Mouse (Mus musculus) heart, embryonic 10.5 days (tissue): ENCODE measurements around the gene Mettl6. TPM values are rescaled to one million over a fixed set of nuclear protein-coding genes. Genes with fewer than 3 reads are reported as not detected.

Experiments used
- DNase-seq: peaks from one replicate; pipeline ENCODE4 v3.0.0-alpha.2; 2017; ENCODE audit warnings: low spot score
- H3K27ac ChIP-seq: fragments of 300-500 bp; sonication (generic); 2 replicates; pipeline ENCODE4 v1.5.1; 2016; ENCODE audit warnings: mild to moderate bottlenecking
- H3K27me3 ChIP-seq: fragments of 300-500 bp; sonication (generic); 2 replicates; pipeline ENCODE4 v1.6.1; 2016; ENCODE audit warnings: mild to moderate bottlenecking; ENCODE audit not compliant: poor library complexity, insufficient read depth, severe bottlenecking
- H3K36me3 ChIP-seq: fragments of 300-500 bp; sonication (generic); 2 replicates; pipeline ENCODE4 v1.6.1; 2016; ENCODE audit warnings: mild to moderate bottlenecking, moderate library complexity
- H3K4me1 ChIP-seq: fragments of 300-500 bp; sonication (generic); 2 replicates; pipeline ENCODE4 v1.6.1; 2016; ENCODE audit warnings: mild to moderate bottlenecking
- H3K4me3 ChIP-seq: fragments of 300-500 bp; sonication (generic); 2 replicates; pipeline ENCODE4 v1.5.1; 2016; ENCODE audit warnings: mild to moderate bottlenecking, moderate library complexity
- H3K9me3 ChIP-seq: fragments of 300-500 bp; sonication (generic); 2 replicates; pipeline ENCODE4 v1.6.1; 2016; ENCODE audit warnings: mild to moderate bottlenecking, moderate library complexity
- WGBS: fragments of 180-500 bp; shearing (Covaris S2); methylation state at CpG from one replicate; pipeline ENCODE4 v1.1.7; 2016; 5-methylcytosine and 5-hydroxymethylcytosine counted together
- polyA plus RNA-seq: library from polyadenylated mRNA; unstranded; fragments of >200 nt; fragmentation: Nextera tagmentation; extraction: Ambion mirVana; gene quantifications from 2 replicates; pipeline ENCODE4 v1.2.1, GENCODE M21; 2016

Mettl6 gene
- polyA plus RNA-seq, 1 experiment from 2014 or later, result 64.4 TPM

GRCm38 (mm10) chr14:31506456-31506855 lies 11.6 kb upstream of the Mettl6 start:
- Histone ChIP-seq H3K27me3 (no peaks in the 10 kb centered on the region), H3K4me3 (no peak overlapping the region), H3K36me3 (peaks cover 83% of the 10 kb centered on the region), H3K4me1 (no peaks in the 10 kb centered on the region), H3K9me3 (no peaks in the 10 kb centered on the region), H3K27ac (no peak overlapping the region)
- WGBS, result 95% methylated on average over 6 of the region's 6 CpGs
- no peak for DNase-seq

DNA sequence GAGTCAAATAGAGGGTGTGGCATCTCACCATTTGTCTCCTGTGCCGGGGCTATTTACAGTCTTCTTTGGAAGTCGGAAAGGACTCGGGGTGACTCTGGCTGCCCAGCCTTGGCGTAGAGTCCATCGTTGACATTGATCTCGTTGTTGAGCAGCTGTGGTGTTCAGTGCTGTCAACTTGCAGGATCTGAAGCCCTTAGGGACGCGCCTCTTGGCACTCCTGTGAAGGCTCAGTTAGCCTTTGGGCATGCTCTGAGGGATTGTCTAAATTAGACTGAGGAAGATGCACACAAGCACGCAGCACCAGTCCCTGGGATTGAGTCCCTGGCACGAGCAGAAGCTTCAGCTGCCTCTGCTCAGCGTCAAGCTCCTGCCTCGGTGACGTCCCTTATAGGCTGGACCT lies 8.6 kb upstream of the Mettl6 start:
- H3K36me3 ChIP-seq, result peaks cover 99% of the 10 kb centered on the region
- H3K4me3 ChIP-seq, result no peak overlapping the region
- H3K27me3 ChIP-seq, result no peaks in the 10 kb centered on the region
- DNase-seq, result no peak
- no peaks in the 10 kb centered on the region for H3K9me3 ChIP-seq
- no peaks in the 10 kb centered on the region for H3K4me1 ChIP-seq
- WGBS, result 88% methylated on average over 13 of the region's 13 CpGs
- no peak overlapping the region for H3K27ac ChIP-seq

- Histone ChIP-seq H3K27ac (no peak overlapping the region), H3K36me3 (peaks cover 67% of the 10 kb centered on the region), H3K4me1 (peaks cover 18% of the 10 kb centered on the region), H3K4me3 (no peak overlapping the region), H3K9me3 (no peaks in the 10 kb centered on the region), H3K27me3 (no peaks in the 10 kb centered on the region)
- 83% methylated on average over 1 of the region's 1 CpGs for WGBS
- no peak for DNase-seq
Observed at GRCm38 (mm10) chr14:31499526-31499925, 4.7 kb upstream of the Mettl6 start.

- Histone ChIP-seq H3K36me3 (peaks cover 54% of the 10 kb centered on the region), H3K27ac (peak overlapping the region; percentile 94; the same call in 1 of the 2 replicates), H3K4me3 (peak overlapping the region; percentile 73), H3K27me3 (no peaks in the 10 kb centered on the region), H3K9me3 (no peaks in the 10 kb centered on the region), H3K4me1 (peaks cover 27% of the 10 kb centered on the region)
- peak; percentile 84 for DNase-seq
- 54% methylated on average over 7 of the region's 7 CpGs for WGBS
Observed at GRCm38 (mm10) chr14:31496241-31496646, 1.4 kb upstream of the Mettl6 start.

DNA sequence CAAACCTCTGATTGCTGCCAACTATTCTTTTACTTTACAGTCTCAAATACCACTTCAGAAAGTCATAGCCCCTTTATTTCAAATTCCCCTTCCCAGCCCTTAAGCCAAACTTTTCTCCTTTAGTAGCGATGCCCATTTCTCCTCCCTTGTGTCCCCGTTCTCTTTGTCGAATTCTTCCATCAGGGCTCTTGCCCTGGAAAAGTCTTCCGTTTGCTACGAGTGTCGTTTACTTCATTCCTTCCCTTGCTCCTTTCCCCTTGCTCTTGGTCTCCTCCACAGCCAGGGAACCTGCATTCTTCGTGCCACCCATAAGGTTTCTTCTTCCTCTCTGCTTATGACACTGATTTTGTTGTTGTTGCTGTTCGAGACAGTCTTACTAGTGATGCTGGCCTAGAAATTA lies 698 bp upstream of the Mettl6 start:
- Histone ChIP-seq H3K36me3 (peaks cover 53% of the 10 kb centered on the region), H3K4me3 (peak overlapping the region; percentile 73), H3K27ac (peak overlapping the region; percentile 94), H3K27me3 (no peaks in the 10 kb centered on the region), H3K4me1 (peaks cover 27% of the 10 kb centered on the region), H3K9me3 (no peaks in the 10 kb centered on the region)
- no peak for DNase-seq
- 5% methylated on average over 8 of the region's 8 CpGs for WGBS

DNA sequence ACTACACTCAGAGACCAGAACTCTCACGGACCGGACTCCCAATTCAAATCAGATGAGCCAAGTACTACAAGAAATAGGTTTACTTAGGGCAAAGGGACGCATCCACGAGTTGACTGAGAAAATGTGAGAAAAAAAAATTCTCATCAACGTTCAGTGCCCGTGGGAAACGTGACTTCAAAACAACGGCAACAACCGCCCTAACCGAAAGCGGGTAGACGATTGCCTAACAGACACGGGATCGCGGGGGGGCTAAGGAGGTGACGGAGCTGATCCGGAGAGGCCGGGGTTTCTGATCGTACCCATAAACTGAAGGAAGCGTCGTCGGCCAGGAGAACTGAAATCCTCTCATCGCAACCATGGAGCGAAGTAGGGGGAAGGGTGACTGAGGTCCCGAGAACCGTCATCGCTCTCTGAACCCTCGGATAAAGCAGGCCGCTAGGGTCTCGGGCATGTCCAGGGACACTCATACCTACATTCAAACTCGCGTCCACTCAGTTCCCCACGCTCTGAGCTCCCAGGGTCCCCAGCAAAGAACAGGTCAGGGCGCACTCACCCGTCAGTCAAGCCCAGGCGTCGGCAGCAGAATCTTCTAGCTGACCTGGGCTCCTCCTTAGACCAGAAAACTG lies 378 bp downstream of the Mettl6 start, which contains the start of gene Eaf1:
Eaf1 (plus strand) TSS at position 51 of the 626 bp plus-strand sequence.
- DNase-seq, result no peak
- WGBS, result 1% methylated on average over 37 of the region's 37 CpGs
- Histone ChIP-seq H3K27me3 (no peaks in the 10 kb centered on the region), H3K9me3 (no peaks in the 10 kb centered on the region), H3K36me3 (peaks cover 51% of the 10 kb centered on the region), H3K27ac (peak within 1 kb of the TSS; percentile 94), H3K4me1 (peaks cover 27% of the 10 kb centered on the region), H3K4me3 (peak within 1 kb of the TSS; percentile 73)

DNA sequence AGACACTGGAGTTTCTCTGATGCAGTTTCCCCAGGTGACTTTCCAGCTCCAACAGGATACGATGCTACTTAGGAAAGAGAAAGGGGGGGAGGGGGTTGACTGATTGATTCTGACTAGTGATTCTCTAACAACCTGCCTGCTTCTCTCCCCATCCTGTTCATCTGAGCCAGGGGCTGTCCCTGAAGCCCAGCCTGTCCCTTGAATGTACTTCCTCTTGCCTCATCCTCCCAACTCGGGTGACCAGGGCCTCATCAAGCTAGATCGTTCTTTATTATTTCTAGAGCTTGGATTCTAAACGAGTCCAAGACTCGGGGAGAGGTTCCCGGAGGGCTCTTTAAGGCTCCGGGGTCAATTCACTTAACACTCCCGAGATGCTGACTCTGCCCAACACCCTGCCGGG lies 939 bp downstream of the Mettl6 start:
- Histone ChIP-seq H3K4me3 (peak overlapping the region; percentile 73), H3K27ac (peak overlapping the region; percentile 94; the same call in 1 of the 2 replicates)
- 39% methylated on average over 9 of the region's 9 CpGs for WGBS

DNA sequence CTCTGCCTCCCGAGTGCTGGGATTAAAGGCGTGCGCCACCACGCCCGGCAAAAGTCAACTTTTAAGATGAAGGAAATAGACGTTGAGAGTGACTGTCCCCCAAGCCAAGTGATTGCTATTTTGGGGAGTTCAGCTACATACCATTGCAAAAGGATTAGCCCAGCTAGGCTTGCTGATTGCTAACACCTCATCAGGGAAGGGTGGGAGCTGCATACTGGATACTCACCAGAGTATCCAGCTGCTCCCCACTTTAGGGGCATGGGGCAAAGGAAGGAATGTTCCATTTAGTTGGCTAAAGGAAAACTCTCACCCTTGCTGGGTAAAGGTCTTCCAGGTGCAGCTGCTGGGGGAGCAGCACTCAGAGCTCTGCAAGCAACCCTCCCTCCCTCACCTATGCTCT lies 6.8 kb downstream of the Mettl6 start:
- Histone ChIP-seq H3K4me3 (no peak overlapping the region), H3K9me3 (no peaks in the 10 kb centered on the region), H3K27ac (no peak overlapping the region), H3K36me3 (peaks cover 93% of the 10 kb centered on the region), H3K27me3 (no peaks in the 10 kb centered on the region), H3K4me1 (no peaks in the 10 kb centered on the region)
- no peak for DNase-seq
- WGBS, result 92% methylated on average over 6 of the region's 6 CpGs

More for the DNA sequence above, 939 bp downstream of the Mettl6 start:
- H3K9me3 ChIP-seq, result no peaks in the 10 kb centered on the region
- no peaks in the 10 kb centered on the region for H3K27me3 ChIP-seq
- H3K36me3 ChIP-seq, result peaks cover 51% of the 10 kb centered on the region
- peaks cover 27% of the 10 kb centered on the region for H3K4me1 ChIP-seq
- no peak for DNase-seq

DNA sequence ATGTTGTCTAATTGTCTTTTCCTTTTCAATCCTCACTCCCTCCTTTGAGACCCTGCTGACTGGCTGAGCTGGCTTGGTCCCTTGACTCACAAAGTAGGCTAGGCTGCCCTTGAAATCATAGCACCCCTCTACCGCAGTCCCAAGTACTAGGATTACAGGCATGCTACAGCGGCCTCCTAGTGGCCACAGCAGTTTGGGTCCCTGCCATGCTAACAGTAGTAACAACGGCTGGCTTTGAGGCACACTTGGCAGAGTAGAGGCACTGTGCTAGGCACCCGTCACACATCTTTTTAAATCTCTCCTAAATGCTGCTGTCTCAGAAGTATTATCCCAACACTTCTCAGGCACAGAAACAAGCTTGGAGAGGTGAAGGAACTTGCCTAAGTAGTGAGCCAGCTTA lies 8.4 kb downstream of the Mettl6 start:
- H3K27ac ChIP-seq, result no peak overlapping the region
- H3K36me3 ChIP-seq, result peaks cover 95% of the 10 kb centered on the region
- H3K9me3 ChIP-seq, result no peaks in the 10 kb centered on the region
- no peak overlapping the region for H3K4me3 ChIP-seq
- H3K27me3 ChIP-seq, result no peaks in the 10 kb centered on the region
- 72% methylated on average over 4 of the region's 4 CpGs for WGBS
- H3K4me1 ChIP-seq, result no peaks in the 10 kb centered on the region
- DNase-seq, result no peak

DNA sequence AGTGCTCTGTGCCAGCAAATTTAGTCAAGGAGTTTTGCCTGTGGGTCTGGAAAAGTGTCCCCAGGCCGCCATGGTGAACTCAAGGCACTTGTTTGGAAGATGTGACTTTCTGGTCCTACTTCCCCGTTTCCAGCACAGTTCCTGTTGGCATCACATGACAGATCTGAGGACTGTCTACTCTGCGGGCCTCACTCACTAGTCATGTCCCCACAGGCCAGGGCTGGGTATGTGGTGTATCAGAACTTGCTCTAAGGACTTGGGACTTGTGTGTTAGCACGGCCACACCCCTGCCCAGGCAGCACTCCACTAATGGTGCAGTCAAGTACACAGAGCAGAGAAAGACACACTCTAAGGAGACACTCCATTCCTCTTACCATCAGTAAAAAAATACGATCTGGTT lies 12.4 kb downstream of the Mettl6 start:
- Histone ChIP-seq H3K4me3 (no peak overlapping the region), H3K9me3 (no peaks in the 10 kb centered on the region), H3K27ac (no peak overlapping the region), H3K27me3 (no peaks in the 10 kb centered on the region), H3K36me3 (peaks cover 89% of the 10 kb centered on the region), H3K4me1 (no peaks in the 10 kb centered on the region)
- DNase-seq, result no peak
- WGBS, result 91% methylated on average over 5 of the region's 5 CpGs

DNA sequence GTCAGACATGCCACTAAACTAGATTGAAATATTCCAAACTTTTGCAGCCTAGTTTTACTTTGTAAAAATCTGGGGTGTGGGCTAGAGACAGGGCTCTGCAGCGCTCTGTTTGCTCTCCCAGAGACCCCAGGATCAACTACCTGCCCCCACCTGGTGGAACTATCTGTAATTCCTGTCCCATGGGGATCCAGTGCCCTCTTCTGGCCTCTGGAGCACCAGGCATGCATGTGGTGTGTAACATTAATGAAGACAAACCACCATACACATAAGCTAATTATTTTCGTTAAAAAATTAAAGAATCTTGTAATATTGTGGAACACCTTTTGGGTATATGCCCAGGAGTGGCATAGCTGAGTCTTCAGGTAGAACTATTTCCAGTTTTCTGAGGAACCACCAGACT lies 21.5 kb downstream of the Mettl6 start:
- Histone ChIP-seq H3K4me3 (no peak overlapping the region), H3K27me3 (no peaks in the 10 kb centered on the region), H3K9me3 (no peaks in the 10 kb centered on the region), H3K36me3 (peaks cover 3% of the 10 kb centered on the region), H3K4me1 (no peaks in the 10 kb centered on the region), H3K27ac (no peak overlapping the region)
- DNase-seq, result no peak
- 81% methylated on average over 2 of the region's 2 CpGs for WGBS

GRCm38 (mm10) chr14:31472451-31473061 lies 22.3 kb downstream of the Mettl6 start:
- Histone ChIP-seq H3K27me3 (no peaks in the 10 kb centered on the region), H3K4me1 (no peaks in the 10 kb centered on the region), H3K4me3 (no peak overlapping the region), H3K9me3 (no peaks in the 10 kb centered on the region), H3K36me3 (no peaks in the 10 kb centered on the region), H3K27ac (no peak overlapping the region)
- DNase-seq, result no peak
- WGBS, result 8% methylated on average over 5 of the region's 5 CpGs

- no peaks in the 10 kb centered on the region for H3K36me3 ChIP-seq
- no peak overlapping the region for H3K4me3 ChIP-seq
- WGBS, result 52% methylated on average over 4 of the region's 4 CpGs
- no peaks in the 10 kb centered on the region for H3K27me3 ChIP-seq
- no peak overlapping the region for H3K27ac ChIP-seq
- DNase-seq, result no peak
- H3K9me3 ChIP-seq, result no peaks in the 10 kb centered on the region
- H3K4me1 ChIP-seq, result no peaks in the 10 kb centered on the region
Observed at GRCm38 (mm10) chr14:31469711-31470110, 25.1 kb downstream of the Mettl6 start.
